Mouse (Mus musculus) CH12.LX (cell line): ENCODE data around the gene Saal1.

Experiments used
- CHD2 ChIP-seq: IDR thresholded peaks from 2 replicates; pipeline ENCODE4 v1.6.1; 2011; ENCODE audit warnings: low read length, improper control_type of control experiment
- CTCF ChIP-seq, 2 experiments: IDR thresholded peaks in 1 of 2; conservative IDR thresholded peaks in 1 of 2; 2 replicates each; pipeline ENCODE4 v1.5.1; 2011 to 2012; ENCODE audit warnings: low read depth in 2 of 2, low read length in 2 of 2, improper control_type of control experiment in 1 of 2, inconsistent platforms in 1 of 2, mild to moderate bottlenecking in 1 of 2, moderate library complexity in 1 of 2
- E2F4 ChIP-seq: IDR thresholded peaks from 2 replicates; pipeline ENCODE4 v1.6.1; 2011; ENCODE audit warnings: low read depth, low read length, improper control_type of control experiment; ENCODE audit not compliant: insufficient replicate concordance
- ELF1 ChIP-seq: IDR thresholded peaks from 2 replicates; pipeline ENCODE4 v1.6.1; 2014; ENCODE audit warnings: low read depth, mild to moderate bottlenecking, inconsistent platforms, low read length, improper control_type of control experiment
- ETS1 ChIP-seq: conservative IDR thresholded peaks from 2 replicates; pipeline ENCODE4 v1.6.1; 2012; ENCODE audit warnings: low read depth, mild to moderate bottlenecking, inconsistent platforms, low read length, improper control_type of control experiment, moderate library complexity
- GABPA ChIP-seq: IDR thresholded peaks from 2 replicates; pipeline ENCODE4 v1.6.1; 2012; ENCODE audit warnings: low read depth, low read length, improper control_type of control experiment, inconsistent platforms; ENCODE audit not compliant: insufficient replicate concordance
- KAT2A ChIP-seq: IDR thresholded peaks from 2 replicates; pipeline ENCODE4 v1.6.1; 2012; ENCODE audit warnings: low read length, improper control_type of control experiment, inconsistent platforms; ENCODE audit not compliant: insufficient replicate concordance
- MAFK ChIP-seq: IDR thresholded peaks from 2 replicates; pipeline ENCODE4 v1.6.1; 2011; ENCODE audit warnings: low read length, improper control_type of control experiment; ENCODE audit not compliant: insufficient replicate concordance
- MAZ ChIP-seq: IDR thresholded peaks from 2 replicates; pipeline ENCODE4 v1.6.1; 2012; ENCODE audit warnings: low read depth, mild to moderate bottlenecking, inconsistent platforms, low read length, improper control_type of control experiment, moderate library complexity
- MXI1 ChIP-seq: IDR thresholded peaks from 2 replicates; pipeline ENCODE4 v1.6.1; 2011; ENCODE audit warnings: mild to moderate bottlenecking, low read depth, low read length, improper control_type of control experiment
- MYC ChIP-seq: IDR thresholded peaks from 2 replicates; pipeline ENCODE4 v1.6.1; 2011; ENCODE audit warnings: low read depth, mild to moderate bottlenecking, improper control_type of control experiment, low read length
- POLR2A ChIP-seq: IDR thresholded peaks from 2 replicates; pipeline ENCODE4 v1.6.1; 2011; ENCODE audit warnings: low read depth, mild to moderate bottlenecking, improper control_type of control experiment, low read length
- TCF12 ChIP-seq: IDR thresholded peaks from 2 replicates; pipeline ENCODE4 v1.6.1; 2014; ENCODE audit warnings: low read depth, mild to moderate bottlenecking, inconsistent platforms, low read length, improper control_type of control experiment
- ZC3H11A ChIP-seq: IDR thresholded peaks from 2 replicates; pipeline ENCODE4 v1.6.1; 2012; ENCODE audit warnings: low read depth, mild to moderate bottlenecking, inconsistent platforms, low read length, improper control_type of control experiment

DNA sequence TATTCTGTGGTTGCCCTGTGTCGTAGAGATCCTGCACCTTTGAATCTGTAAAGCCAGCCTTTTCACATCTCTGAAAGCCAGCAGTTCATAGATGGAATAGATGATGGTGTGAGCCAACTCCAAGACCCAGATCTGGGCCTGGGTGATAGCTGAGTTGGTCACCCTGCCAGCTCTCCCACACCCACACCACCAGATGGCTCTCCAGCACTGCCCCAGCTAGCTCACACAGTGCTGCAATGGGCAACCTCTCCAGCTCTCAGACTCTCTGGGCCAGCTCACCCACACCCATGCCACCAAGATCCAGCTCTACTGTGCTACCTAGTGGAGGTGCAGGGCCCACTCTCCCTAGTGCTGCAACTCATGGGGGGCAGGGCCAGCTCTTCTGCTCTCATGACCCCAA lies 67.3 kb downstream of the Saal1 start:
- TF ChIP-seq ELF1, result no peak
- TF ChIP-seq POLR2A, result no peak
- TF ChIP-seq MYC, result no peak
- peak in 1 of 2 experiments; percentile 53; a peak in 2 of 4 replicates for TF ChIP-seq CTCF (conservative IDR thresholded peaks at IDR 0.05 in 1 of 2, IDR thresholded peaks at IDR 0.05 in 1 of 2; ENCODE audit: low read depth in 2 of 2, low read length in 2 of 2)
- TF ChIP-seq E2F4, result no peak
- no peak for TF ChIP-seq MXI1
- TF ChIP-seq MAFK, result no peak
- TF ChIP-seq MAZ, result no peak
- no peak for TF ChIP-seq TCF12
- TF ChIP-seq ETS1, result no peak
- TF ChIP-seq CHD2, result no peak
- no peak for TF ChIP-seq KAT2A
- TF ChIP-seq ZC3H11A, result no peak
- TF ChIP-seq GABPA, result no peak
